19 mouse cellular contexts compared by ENCODE assay signal in the genomic region with DNA sequence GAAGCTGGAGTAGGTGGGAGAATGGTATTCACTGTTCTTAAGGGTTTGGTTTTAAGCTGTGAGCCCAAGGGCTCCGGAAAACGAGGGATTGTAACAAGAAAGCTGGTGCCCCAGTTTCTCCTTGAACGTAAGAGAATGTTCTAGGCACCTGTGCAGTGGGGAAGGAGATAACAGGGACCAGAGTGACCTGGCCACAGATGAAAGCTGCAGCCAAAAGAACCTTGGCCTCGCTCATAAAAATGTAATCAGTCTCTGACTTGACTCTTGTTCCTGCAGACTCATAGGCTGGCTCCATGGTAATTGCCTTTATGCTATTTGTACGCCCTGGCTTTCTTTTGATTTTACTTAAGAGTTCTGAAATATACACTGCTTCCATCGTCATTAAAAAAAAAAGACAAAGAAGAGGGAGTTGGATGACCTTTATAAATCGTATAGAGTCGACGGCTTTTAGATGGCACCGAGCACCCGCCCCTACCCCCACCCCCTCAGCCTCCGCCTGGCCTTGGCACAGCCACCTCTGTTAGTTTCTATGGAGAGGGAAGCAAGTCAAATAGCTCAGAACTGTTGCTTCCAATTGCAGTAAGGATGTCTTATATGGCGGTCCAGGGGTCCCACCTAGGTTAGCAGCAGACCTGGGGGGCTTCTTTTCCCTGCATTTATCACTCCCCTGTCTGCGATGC. TPM values are rescaled to one million over a fixed set of nuclear protein-coding genes. Genes with fewer than 3 reads are reported as not detected.
A peak's percentile ranks its signal among the peaks of the same experiment; 100 is the strongest.
DNase-seq lines count a peak whose midpoint lies in the region; ATAC-seq and TF ChIP-seq lines count a peak whose summit lies in the region.
"Had no signal": no experiment of that assay in that cellular context is flagged by ENCODE, and none has a peak within 500 bp of the region (broad histone marks: within the 10 kb centered on the region; RNA-seq: fewer than 3 reads in every experiment).

No protein-coding gene starts in this region.

- peak overlapping the region; percentile 36; the same call in 1 of the 2 replicates for H3K9ac ChIP-seq in liver, embryonic 16.5 days (ENCODE audit: low read depth, low read length)
- H3K9ac ChIP-seq: embryonic facial prominence, embryonic 13.5 days had no signal

- whole genome bisulfite sequencing in heart, embryonic 10.5 days, result 79% methylated on average over 14 of the region's 14 CpGs
- 52% methylated on average over 14 of the region's 14 CpGs for WGBS in liver, embryonic 16.5 days (ENCODE audit: insufficient replicate concordance)

- ATAC-seq in erythroblast, adult 5-6 weeks (replicated peaks; ENCODE audit: low FRiP score, poor library complexity, severe bottlenecking), result peak; percentile 28; the same call in 1 of the 2 replicates
- peak; percentile 22 for ATAC-seq in liver, embryonic 16.5 days (ENCODE audit: low read depth)
- ATAC-seq: CD4-positive, CD25-positive, alpha-beta regulatory T cell, adult 4 months; inflammation-experienced regulatory T-cells, adult 6 months had no signal

- intact Hi-C loops in gastrocnemius, adult 2 months (cut with DNase I), result no loop called here

- no peak for TF ChIP-seq CTCF in gastrocnemius, adult 2 months (IDR thresholded peaks at IDR 0.05)

- peak overlapping the region; percentile 52; the same call in 1 of the 2 replicates for H3K27ac ChIP-seq in heart, embryonic 10.5 days
- peak overlapping the region; percentile 75 for H3K27ac ChIP-seq in liver, embryonic 16.5 days (ENCODE audit: low read length)
- no peak overlapping the region for H3K27ac ChIP-seq in gastrocnemius, adult 2 months
- H3K27ac ChIP-seq: embryonic facial prominence, embryonic 13.5 days; heart, adult 2 months; left cerebral cortex, adult 2 months had no signal

- no peak for DNase-seq in heart, embryonic 10.5 days (ENCODE audit: low spot score)
- no peak for DNase-seq in heart, adult 18-20 months
- peak; percentile 24 for DNase-seq in adrenal gland, postnatal 10 days
- DNase-seq in gastrocnemius, adult 2 months, result no peak
- no peak for DNase-seq in gastrocnemius, adult 8-10 months (ENCODE audit: low spot score in 2 of 2)
- no peak for DNase-seq in urinary bladder, postnatal 14 days (ENCODE audit: low spot score)
- DNase-seq: cerebellum, postnatal 14 days; heart, adult 2 months; kidney, postnatal 10 days; lung, adult 2 months; retina, postnatal 1 day; thymus, adult 18-20 months had no signal

- H3K27me3 ChIP-seq in heart, embryonic 10.5 days (ENCODE audit: insufficient read depth, poor library complexity, severe bottlenecking), result no peaks in the 10 kb centered on the region
- no peaks in the 10 kb centered on the region for H3K27me3 ChIP-seq in liver, embryonic 16.5 days (ENCODE audit: control insufficient read depth, insufficient read depth, low read depth, low read length)
- H3K27me3 ChIP-seq: embryonic facial prominence, embryonic 13.5 days; megakaryocyte, embryonic 14.5 days had no signal

- H3K9me3 ChIP-seq in heart, embryonic 10.5 days, result no peaks in the 10 kb centered on the region
- no peaks in the 10 kb centered on the region for H3K9me3 ChIP-seq in liver, embryonic 16.5 days (replicated peaks; ENCODE audit: control insufficient read depth, low read length)
- H3K9me3 ChIP-seq: embryonic facial prominence, embryonic 13.5 days had no signal

- peaks cover 10% of the 10 kb centered on the region; the same call in 1 of the 2 replicates for H3K4me1 ChIP-seq in heart, embryonic 10.5 days
- peaks cover 30% of the 10 kb centered on the region for H3K4me1 ChIP-seq in liver, embryonic 16.5 days (ENCODE audit: control insufficient read depth, low read depth, low read length)
- H3K4me1 ChIP-seq: embryonic facial prominence, embryonic 13.5 days; megakaryocyte, embryonic 14.5 days had no signal

- H3K36me3 ChIP-seq in heart, embryonic 10.5 days, result no peaks in the 10 kb centered on the region
- no peaks in the 10 kb centered on the region for H3K36me3 ChIP-seq in liver, embryonic 16.5 days (ENCODE audit: control insufficient read depth, insufficient read depth)
- H3K36me3 ChIP-seq: embryonic facial prominence, embryonic 13.5 days had no signal

- H3K4me2 ChIP-seq in liver, embryonic 16.5 days (ENCODE audit: low read depth, low read length), result peak overlapping the region; percentile 32
- H3K4me2 ChIP-seq: embryonic facial prominence, embryonic 13.5 days had no signal

- no peak overlapping the region for H3K4me3 ChIP-seq in heart, embryonic 10.5 days
- H3K4me3 ChIP-seq in liver, embryonic 16.5 days (ENCODE audit: low read depth, low read length), result peak overlapping the region; percentile 17; the same call in 1 of the 2 replicates
- no peak overlapping the region for H3K4me3 ChIP-seq in gastrocnemius, adult 2 months
- H3K4me3 ChIP-seq: embryonic facial prominence, embryonic 13.5 days; heart, adult 2 months; left cerebral cortex, adult 2 months; megakaryocyte, embryonic 14.5 days had no signal

RNA-seq across cellular contexts. Expression of gene Hsph1, which starts 13.5 kb away (rescaled TPM):
- 59.0 and 82.7 TPM in 2 replicates for polyA plus RNA-seq in heart, embryonic 10.5 days (2016; fragmentation: Nextera tagmentation; extraction: Ambion mirVana)
- total RNA-seq in heart, adult 18-20 months (2021), result 100 to 1,000 TPM in 1 of 2 experiments, 10 to 100 TPM in 1; 97.7 to 121 TPM
- total RNA-seq in adrenal gland, postnatal 10 days (2021), result 10 to 100 TPM; 30.1 to 35.3 TPM
- total RNA-seq in erythroblast, adult 5-6 weeks (2015; ENCODE audit: low replicate concordance), result 22.4 and 23.6 TPM in 2 replicates
- total RNA-seq in erythroblast, adult 5-6 weeks (2017; ENCODE audit: low replicate concordance), result 16.6 and 19.0 TPM in 2 replicates
- polyA plus RNA-seq in liver, embryonic 16.5 days (2015; fragmentation: Nextera tagmentation; extraction: Ambion mirVana), result 19.4 and 20.8 TPM in 2 replicates
- total RNA-seq in gastrocnemius, adult 2 months (2021), result 100 to 1,000 TPM in 1 of 2 experiments, 10 to 100 TPM in 1; 76.6 to 103 TPM
- total RNA-seq in gastrocnemius, adult 8-10 months (2022), result 10 to 100 TPM; 59.5 to 86.1 (median 63.1) TPM

RNA-seq across cellular contexts. Expression of gene B3glct, which starts 28.4 kb away (rescaled TPM):
- polyA plus RNA-seq in heart, embryonic 10.5 days (2016; fragmentation: Nextera tagmentation; extraction: Ambion mirVana), result 12.7 and 14.9 TPM in 2 replicates
- total RNA-seq in heart, adult 18-20 months (2021), result 1 to 10 TPM; 5.5 to 5.8 TPM
- total RNA-seq in adrenal gland, postnatal 10 days (2021), result 10 to 100 TPM; 16.6 to 18.1 TPM
- total RNA-seq in erythroblast, adult 5-6 weeks (2015; ENCODE audit: low replicate concordance), result 6.7 and 11.9 TPM in 2 replicates
- 0.68 and 1.4 TPM in 2 replicates for total RNA-seq in erythroblast, adult 5-6 weeks (2017; ENCODE audit: low replicate concordance)
- 3.0 and 3.6 TPM in 2 replicates for polyA plus RNA-seq in liver, embryonic 16.5 days (2015; fragmentation: Nextera tagmentation; extraction: Ambion mirVana)
- 1 to 10 TPM; 3.0 to 4.4 TPM for total RNA-seq in gastrocnemius, adult 2 months (2021)
- total RNA-seq in gastrocnemius, adult 8-10 months (2022), result 1 to 10 TPM; 2.9 to 7.7 (median 5.5) TPM
